Mouse (Mus musculus) kidney, embryonic 14.5 days (tissue): Measurements from ENCODE around the gene Rdh19. TPM values are rescaled to one million over a fixed set of nuclear protein-coding genes. Genes with fewer than 3 reads are reported as not detected.

Experiments used
- ATAC-seq: fragments of 200-750 bp; cut with Nextera tagmentation; 2 replicates; pipeline ENCODE4 v1.8.0; 2017; ENCODE audit warnings: moderate number of reproducible peaks, mild to moderate bottlenecking, moderate TSS enrichment, moderate library complexity; ENCODE audit not compliant: low FRiP score, low TSS enrichment
- H3K27ac ChIP-seq: fragments of 300-500 bp; sonication (generic); 2 replicates; pipeline ENCODE4 v1.5.1; 2014; ENCODE audit warnings: low read depth, mild to moderate bottlenecking, low read length, moderate library complexity, mixed read lengths
- H3K27me3 ChIP-seq: fragments of 300-500 bp; sonication (generic); 2 replicates; pipeline ENCODE4 v1.6.1; 2014; ENCODE audit warnings: mild to moderate bottlenecking, low read length; ENCODE audit not compliant: control insufficient read depth, insufficient read depth
- H3K36me3 ChIP-seq: fragments of 300-500 bp; sonication (generic); 2 replicates; pipeline ENCODE4 v1.6.1; 2014; ENCODE audit warnings: low read length, mixed read lengths; ENCODE audit not compliant: control insufficient read depth, insufficient read depth
- H3K4me1 ChIP-seq: fragments of 300-500 bp; sonication (generic); 2 replicates; pipeline ENCODE4 v1.6.1; 2014; ENCODE audit warnings: low read length, mixed read lengths; ENCODE audit not compliant: control insufficient read depth, insufficient read depth
- H3K4me2 ChIP-seq: fragments of 300-500 bp; sonication (generic); replicated peaks from 2 replicates; pipeline ENCODE4 v1.6.1; 2014; ENCODE audit warnings: low read depth, mild to moderate bottlenecking, low read length
- H3K4me3 ChIP-seq: fragments of 300-500 bp; sonication (generic); 2 replicates; pipeline ENCODE4 v1.5.1; 2014; ENCODE audit warnings: mild to moderate bottlenecking, low read length
- H3K9ac ChIP-seq: fragments of 300-500 bp; sonication (generic); 2 replicates; pipeline ENCODE4 v1.6.1; 2014; ENCODE audit warnings: low read depth, mild to moderate bottlenecking, low read length, moderate library complexity
- H3K9me3 ChIP-seq: fragments of 300-500 bp; sonication (generic); 2 replicates; pipeline ENCODE4 v1.6.1; 2016; ENCODE audit warnings: low read length; ENCODE audit not compliant: control insufficient read depth
- WGBS: fragments of 180-500 bp; shearing (Covaris S2); extraction: QIAGEN DNeasy Blood & Tissue Kit; methylation state at CpG from one replicate; pipeline ENCODE4 v1.1.7; 2014; 5-methylcytosine and 5-hydroxymethylcytosine counted together
- polyA plus RNA-seq: library from polyadenylated mRNA; unstranded; fragments of >200 nt; fragmentation: Nextera tagmentation; extraction: Ambion mirVana; gene quantifications from 2 replicates; pipeline ENCODE4 v1.2.1, GENCODE M21; 2014

Gene Rdh19
- polyA plus RNA-seq, 1 experiment from 2014 or later, result not detected

DNA sequence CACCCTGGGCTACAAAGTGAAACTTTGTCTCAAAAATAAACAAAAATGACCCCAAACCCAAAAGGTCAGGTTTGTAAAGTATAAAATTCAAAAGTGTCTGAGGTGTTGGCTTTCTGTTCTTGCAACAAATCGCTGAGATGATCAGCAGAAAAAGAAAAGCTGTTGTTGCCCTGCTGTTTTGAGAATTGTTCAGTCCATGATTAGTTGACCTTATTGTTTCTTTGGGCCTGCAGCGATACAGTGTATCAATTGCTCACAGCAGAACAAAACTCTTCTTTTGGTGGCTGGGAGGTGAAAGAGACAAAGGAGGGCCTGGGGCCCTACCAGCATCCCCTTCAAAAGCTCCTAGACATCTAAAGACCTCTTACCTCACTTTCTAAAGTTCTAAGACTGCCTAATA lies 56.4 kb downstream of the Rdh19 start:
- Histone ChIP-seq H3K27ac (no peak overlapping the region), H3K36me3 (no peaks in the 10 kb centered on the region), H3K27me3 (no peaks in the 10 kb centered on the region), H3K4me1 (no peaks in the 10 kb centered on the region), H3K9ac (no peak overlapping the region), H3K9me3 (no peaks in the 10 kb centered on the region), H3K4me2 (no peak overlapping the region), H3K4me3 (no peak overlapping the region)
- WGBS, result 92% methylated on average over 2 of the region's 2 CpGs
- ATAC-seq, result no peak

DNA sequence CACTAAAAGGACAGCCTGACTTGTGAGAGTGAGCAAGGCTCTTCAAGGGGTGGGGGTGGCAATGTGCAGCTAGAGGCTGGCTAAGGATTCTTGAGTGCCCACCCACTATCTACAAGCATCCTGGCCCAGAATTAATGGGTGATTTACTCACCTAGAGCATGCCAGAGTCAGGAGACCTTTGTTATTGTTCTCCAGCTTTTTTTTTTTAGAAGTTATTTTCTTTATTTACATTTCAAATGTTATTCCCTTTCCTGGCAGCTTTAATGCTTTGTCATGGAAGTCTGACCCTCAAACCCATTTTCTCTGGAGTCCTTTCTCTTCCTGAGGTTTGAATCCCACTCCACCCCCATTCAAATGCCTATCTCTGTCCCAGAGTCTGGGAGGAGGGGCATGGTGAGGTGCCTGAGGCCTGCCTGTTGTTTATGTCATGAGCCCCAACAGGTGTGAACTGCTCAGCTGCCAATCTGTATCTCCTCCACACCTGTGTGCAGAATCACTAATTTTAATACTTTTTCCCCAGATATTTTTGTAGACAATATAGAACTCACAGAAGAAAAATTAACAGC lies 57.7 kb downstream of the Rdh19 start:
- no peak overlapping the region for H3K4me2 ChIP-seq
- no peak overlapping the region for H3K4me3 ChIP-seq
- H3K36me3 ChIP-seq, result no peaks in the 10 kb centered on the region
- no peak overlapping the region for H3K27ac ChIP-seq
- H3K4me1 ChIP-seq, result no peaks in the 10 kb centered on the region
- H3K9me3 ChIP-seq, result no peaks in the 10 kb centered on the region
- ATAC-seq, result no peak
- no peak overlapping the region for H3K9ac ChIP-seq
- no peaks in the 10 kb centered on the region for H3K27me3 ChIP-seq

Other genes starting within 250 kb of the Rdh19 start
- gene Lrp1, start 228.8 kb upstream of the Rdh19 start, polyA plus RNA-seq, result 44.2 and 54.9 TPM in 2 replicates
- gene Stat6, start 206.9 kb upstream of the Rdh19 start, polyA plus RNA-seq, result 14.0 and 18.9 TPM in 2 replicates
- gene Nemp1, start 183.0 kb upstream of the Rdh19 start, polyA plus RNA-seq, result 7.6 and 12.4 TPM in 2 replicates
- gene Nab2, start 181.4 kb upstream of the Rdh19 start, polyA plus RNA-seq, result 19.0 and 19.8 TPM in 2 replicates
- 0.20 and 0.45 TPM in 2 replicates for gene Myo1a, start 144.8 kb upstream of the Rdh19 start, polyA plus RNA-seq
- 1.6 and 2.8 TPM in 2 replicates for gene Tac2, start 125.5 kb upstream of the Rdh19 start, polyA plus RNA-seq
- gene Zbtb39, start 110.4 kb upstream of the Rdh19 start, polyA plus RNA-seq, result 6.9 and 7.6 TPM in 2 replicates
- 2.0 and 3.7 TPM in 2 replicates for gene Gpr182, start 98.2 kb upstream of the Rdh19 start, polyA plus RNA-seq
- 0.05 and 0.07 TPM in 2 replicates for gene Rdh1, start 90.2 kb upstream of the Rdh19 start, polyA plus RNA-seq
- 0.26 TPM in 1 of 2 replicates, not detected in the other for gene Rdh16f1, start 90.1 kb upstream of the Rdh19 start, polyA plus RNA-seq
- 0.32 TPM in 1 of 2 replicates, not detected in the other for gene Rdh9, start 73.5 kb upstream of the Rdh19 start, polyA plus RNA-seq
- gene Rdh16, start 48.8 kb upstream of the Rdh19 start, polyA plus RNA-seq, result 0.07 and 0.14 TPM in 2 replicates
- not detected in 2 replicates for gene Rdh16f2, start 16.5 kb downstream of the Rdh19 start, polyA plus RNA-seq
- not detected in 2 replicates for gene Rdh7, start 38.9 kb downstream of the Rdh19 start, polyA plus RNA-seq
- gene Sdr9c7, start 48.6 kb downstream of the Rdh19 start, polyA plus RNA-seq, result not detected in 2 replicates
- gene Hsd17b6, start 157.7 kb downstream of the Rdh19 start, polyA plus RNA-seq, result not detected in 2 replicates
- 98.1 and 100.0 TPM in 2 replicates for gene Prim1, start 165.2 kb downstream of the Rdh19 start, polyA plus RNA-seq
- 967 and 1,287 TPM in 2 replicates for gene Naca, start 185.6 kb downstream of the Rdh19 start, polyA plus RNA-seq
- gene Ptges3, start 209.0 kb downstream of the Rdh19 start, polyA plus RNA-seq, result 566 and 622 TPM in 2 replicates
- gene Atp5b, start 233.3 kb downstream of the Rdh19 start, polyA plus RNA-seq, result 2,294 and 2,764 TPM in 2 replicates
- 17.6 and 33.7 TPM in 2 replicates for gene Baz2a, start 241.6 kb downstream of the Rdh19 start, polyA plus RNA-seq